Mouse (Mus musculus): ENCODE measurements around the gene Ccdc106. TPM values are rescaled to one million over a fixed set of nuclear protein-coding genes. Genes with fewer than 3 reads are reported as not detected.

Gene Ccdc106
- total and polyA plus RNA-seq, 2 experiments, result 0.28 to 0.35 TPM

- H3K79me2 ChIP-seq (ENCODE audit: control insufficient read depth, insufficient read depth, low read length), result peaks cover 16% of the 10 kb centered on the region; the same call in 1 of the 2 replicates
- H3K27me3 ChIP-seq (ENCODE audit: control insufficient read depth, insufficient read depth, low read length), result peaks cover 5% of the 10 kb centered on the region
- DNase-seq (ENCODE audit: extremely low read depth, low read depth, low spot score), result peak; percentile 65
- no peaks in the 10 kb centered on the region for H3K36me3 ChIP-seq (ENCODE audit: control insufficient read depth, insufficient read depth, low read length)
- peak overlapping the region; percentile 79 for H3K4me3 ChIP-seq (ENCODE audit: insufficient read depth, low read depth, low read length)
- peak overlapping the region; percentile 57 for H3K9ac ChIP-seq (ENCODE audit: low read depth, low read length)
- peaks cover 7% of the 10 kb centered on the region for H3K4me1 ChIP-seq (ENCODE audit: control insufficient read depth, insufficient read depth, low read length)
- no peak for TF ChIP-seq POLR2A (IDR thresholded peaks at IDR 0.05; ENCODE audit: extremely low read depth, insufficient read depth, low read length)
- TF ChIP-seq CTCF (IDR thresholded peaks at IDR 0.05; ENCODE audit: low read depth, low read length), result peak; percentile 90
- under 1% methylated on average over 27 of the region's 27 CpGs for WGBS
- H3K27ac ChIP-seq (replicated peaks; ENCODE audit: insufficient read depth, low read depth, low read length), result peak overlapping the region; percentile 53
Observed at GRCm38 (mm10) chr7:5060239-5060731, 39.9 kb downstream of the Ccdc106 start.

- peak; percentile 89 for DNase-seq (ENCODE audit: extremely low read depth, low read depth, low spot score)
- Histone ChIP-seq H3K79me2 (ENCODE audit: control insufficient read depth, insufficient read depth, low read length) (peaks cover 24% of the 10 kb centered on the region; the same call in 1 of the 2 replicates), H3K36me3 (ENCODE audit: control insufficient read depth, insufficient read depth, low read length) (no peaks in the 10 kb centered on the region), H3K27ac (replicated peaks; ENCODE audit: insufficient read depth, low read depth, low read length) (peak overlapping the region; percentile 99), H3K27me3 (ENCODE audit: control insufficient read depth, insufficient read depth, low read length) (peaks cover 5% of the 10 kb centered on the region), H3K4me1 (ENCODE audit: control insufficient read depth, insufficient read depth, low read length) (peaks cover 10% of the 10 kb centered on the region), H3K4me3 (ENCODE audit: insufficient read depth, low read depth, low read length) (peak overlapping the region; percentile 79), H3K9ac (ENCODE audit: low read depth, low read length) (peak overlapping the region; percentile 91)
- no peak for TF ChIP-seq POLR2A (IDR thresholded peaks at IDR 0.05; ENCODE audit: extremely low read depth, insufficient read depth, low read length)
- peak; percentile 75 for TF ChIP-seq CTCF (IDR thresholded peaks at IDR 0.05; ENCODE audit: low read depth, low read length)
- under 1% methylated on average over 60 of the region's 60 CpGs for WGBS
Observed at GRCm38 (mm10) chr7:5060944-5061773, 40.8 kb downstream of the Ccdc106 start.

- under 1% methylated on average over 59 of the region's 65 CpGs for WGBS
- peak; percentile 73 for DNase-seq (ENCODE audit: extremely low read depth, low read depth, low spot score)
- H3K4me3 ChIP-seq (ENCODE audit: insufficient read depth, low read depth, low read length), result peak within 1 kb of the TSS; percentile 79
- peaks cover 3% of the 10 kb centered on the region for H3K27me3 ChIP-seq (ENCODE audit: control insufficient read depth, insufficient read depth, low read length)
- H3K79me2 ChIP-seq (ENCODE audit: control insufficient read depth, insufficient read depth, low read length), result peaks cover 29% of the 10 kb centered on the region; the same call in 1 of the 2 replicates
- peak within 1 kb of the TSS; percentile 91 for H3K9ac ChIP-seq (ENCODE audit: low read depth, low read length)
- H3K27ac ChIP-seq (replicated peaks; ENCODE audit: insufficient read depth, low read depth, low read length), result peak within 1 kb of the TSS; percentile 99
- H3K36me3 ChIP-seq (ENCODE audit: control insufficient read depth, insufficient read depth, low read length), result peaks cover 5% of the 10 kb centered on the region; the same call in 1 of the 2 replicates
- TF ChIP-seq POLR2A (IDR thresholded peaks at IDR 0.05; ENCODE audit: extremely low read depth, insufficient read depth, low read length), result peak; percentile 39; the same call in 1 of the 2 replicates
- no peak for TF ChIP-seq CTCF (IDR thresholded peaks at IDR 0.05; ENCODE audit: low read depth, low read length)
- H3K4me1 ChIP-seq (ENCODE audit: control insufficient read depth, insufficient read depth, low read length), result peaks cover 10% of the 10 kb centered on the region
Observed at GRCm38 (mm10) chr7:5061774-5062359, 41.5 kb downstream of the Ccdc106 start, which contains the start of gene U2af2. TSS of gene U2af2 (plus strand) at chr7:5062143.

GRCm38 (mm10) chr7:5062360-5063001, 42.1 kb downstream of the Ccdc106 start:
- Histone ChIP-seq H3K36me3 (ENCODE audit: control insufficient read depth, insufficient read depth, low read length) (peaks cover 5% of the 10 kb centered on the region; the same call in 1 of the 2 replicates), H3K27ac (replicated peaks; ENCODE audit: insufficient read depth, low read depth, low read length) (peak overlapping the region; percentile 79), H3K79me2 (ENCODE audit: control insufficient read depth, insufficient read depth, low read length) (peaks cover 35% of the 10 kb centered on the region; the same call in 1 of the 2 replicates), H3K9ac (ENCODE audit: low read depth, low read length) (peak overlapping the region; percentile 84), H3K4me3 (ENCODE audit: insufficient read depth, low read depth, low read length) (peak overlapping the region; percentile 74), H3K4me1 (ENCODE audit: control insufficient read depth, insufficient read depth, low read length) (peaks cover 10% of the 10 kb centered on the region), H3K27me3 (ENCODE audit: control insufficient read depth, insufficient read depth, low read length) (no peaks in the 10 kb centered on the region)
- under 1% methylated on average over 49 of the region's 51 CpGs for WGBS
- TF ChIP-seq POLR2A (IDR thresholded peaks at IDR 0.05; ENCODE audit: extremely low read depth, insufficient read depth, low read length) (no peak), CTCF (IDR thresholded peaks at IDR 0.05; ENCODE audit: low read depth, low read length) (no peak)
- peak; percentile 68 for DNase-seq (ENCODE audit: extremely low read depth, low read depth, low spot score)

- Histone ChIP-seq H3K4me1 (ENCODE audit: control insufficient read depth, insufficient read depth, low read length) (peaks cover 10% of the 10 kb centered on the region), H3K9ac (ENCODE audit: low read depth, low read length) (no peak overlapping the region), H3K36me3 (ENCODE audit: control insufficient read depth, insufficient read depth, low read length) (peaks cover 19% of the 10 kb centered on the region), H3K27me3 (ENCODE audit: control insufficient read depth, insufficient read depth, low read length) (no peaks in the 10 kb centered on the region), H3K4me3 (ENCODE audit: insufficient read depth, low read depth, low read length) (no peak overlapping the region), H3K27ac (replicated peaks; ENCODE audit: insufficient read depth, low read depth, low read length) (no peak overlapping the region), H3K79me2 (ENCODE audit: control insufficient read depth, insufficient read depth, low read length) (peaks cover 50% of the 10 kb centered on the region)
- DNase-seq (ENCODE audit: extremely low read depth, low read depth, low spot score), result no peak
- 79% methylated on average over 6 of the region's 6 CpGs for WGBS
- TF ChIP-seq POLR2A (IDR thresholded peaks at IDR 0.05; ENCODE audit: extremely low read depth, insufficient read depth, low read length) (no peak), CTCF (IDR thresholded peaks at IDR 0.05; ENCODE audit: low read depth, low read length) (no peak)
Observed at GRCm38 (mm10) chr7:5064886-5065285, 44.5 kb downstream of the Ccdc106 start.
